Mouse (Mus musculus): ENCODE results near the gene Taar2. TPM values are rescaled to one million over a fixed set of nuclear protein-coding genes. Genes with fewer than 3 reads are reported as not detected.

The Taar2 gene
- total RNA-seq (2023), result not detected in 2 replicates

DNA sequence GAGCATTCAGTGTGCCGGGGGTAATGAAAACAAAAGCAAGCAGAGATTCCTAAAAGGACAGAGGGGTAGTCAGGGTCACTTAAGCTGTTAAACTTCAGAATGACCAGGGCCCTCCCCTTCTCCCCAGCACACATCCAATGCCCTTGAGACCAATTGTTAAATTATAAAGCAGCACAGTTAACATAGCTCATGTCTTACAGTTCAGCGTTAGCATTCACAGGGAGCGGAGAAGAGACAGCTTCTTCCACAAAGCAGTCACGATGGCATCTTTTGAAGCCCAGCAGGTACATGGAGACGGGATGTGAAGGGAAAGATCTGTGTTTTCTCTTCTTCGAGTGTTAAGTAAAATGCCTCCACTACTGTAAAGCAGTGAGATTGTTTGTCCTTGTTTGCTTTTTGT lies at the start of gene Taar2:
Gene Taar2, plus strand, starts transcription at position 261 of the 400 bp plus-strand sequence.

DNA sequence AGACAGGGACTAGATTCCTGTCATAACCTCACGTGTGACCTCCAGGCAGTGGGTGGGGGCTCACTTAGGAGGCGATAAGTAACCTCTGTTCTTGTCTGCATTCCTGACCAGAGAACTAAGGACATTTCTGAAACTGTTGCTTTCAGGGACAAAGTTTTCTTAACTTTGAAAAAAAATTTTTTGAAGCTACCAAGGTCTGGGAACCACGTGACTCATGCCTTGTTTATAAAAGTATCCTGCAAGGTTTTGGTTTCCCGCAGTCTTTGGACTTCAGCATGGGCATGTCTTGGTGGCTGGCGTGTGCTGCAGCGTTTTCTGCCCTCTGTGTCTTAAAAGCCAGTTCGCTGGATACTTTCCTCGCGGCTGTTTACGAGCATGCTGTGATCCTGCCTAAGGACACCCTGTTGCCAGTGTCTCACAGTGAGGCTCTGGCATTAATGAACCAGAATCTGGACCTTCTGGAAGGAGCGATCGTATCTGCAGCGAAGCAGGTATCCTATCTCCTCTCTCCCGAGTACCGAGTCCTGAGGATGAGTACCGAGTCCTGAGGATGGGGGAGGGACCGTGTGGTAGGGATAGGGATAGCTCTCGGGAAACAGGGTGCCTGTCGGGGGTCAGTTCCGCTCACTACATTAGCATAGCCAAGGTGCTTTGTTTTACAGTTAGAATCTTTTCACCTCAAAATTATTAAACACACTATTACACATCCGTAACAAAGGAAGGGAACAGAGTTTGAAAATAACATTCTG lies 43.6 kb upstream of the Taar2 start, which contains the start of gene Vnn1:
Gene Vnn1, plus strand, starts transcription at position 88 of the 749 bp plus-strand sequence.

DNA sequence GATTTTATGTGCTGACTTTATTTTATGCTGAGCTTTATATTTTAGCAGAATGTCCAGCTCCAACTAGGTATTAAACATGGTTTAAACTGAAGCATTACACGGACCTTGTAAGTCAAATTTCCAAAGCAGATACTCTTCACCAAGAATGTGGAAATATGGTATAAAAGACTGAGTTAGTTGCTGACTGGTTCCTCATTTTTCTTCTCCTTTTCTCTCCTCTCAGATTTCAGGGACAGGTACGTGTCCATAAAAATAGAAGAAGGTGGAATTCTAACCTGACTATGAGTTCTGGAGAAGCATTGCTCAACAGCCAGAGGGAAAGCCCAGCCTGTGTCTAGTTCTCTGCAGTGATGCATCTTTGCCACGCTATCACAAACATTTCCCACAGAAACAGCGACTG lies 18.3 kb upstream of the Taar2 start, which contains the start of gene Taar1:
Gene Taar1, plus strand, starts transcription at position 301 of the 400 bp plus-strand sequence.

DNA sequence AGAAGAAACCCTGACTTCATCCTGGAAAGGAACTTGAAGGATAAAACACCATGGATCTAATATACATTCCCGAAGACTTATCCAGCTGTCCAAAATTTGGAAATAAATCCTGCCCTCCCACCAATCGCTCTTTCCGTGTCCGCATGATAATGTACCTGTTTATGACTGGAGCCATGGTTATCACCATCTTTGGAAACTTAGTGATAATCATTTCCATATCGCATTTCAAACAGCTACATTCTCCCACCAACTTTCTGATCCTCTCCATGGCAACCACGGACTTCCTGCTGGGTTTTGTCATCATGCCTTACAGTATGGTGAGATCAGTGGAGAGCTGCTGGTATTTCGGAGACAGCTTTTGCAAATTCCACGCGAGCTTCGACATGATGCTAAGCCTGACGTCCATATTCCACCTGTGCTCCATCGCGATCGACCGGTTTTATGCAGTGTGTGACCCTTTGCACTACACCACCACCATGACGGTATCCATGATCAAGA lies 11.2 kb downstream of the Taar2 start, which contains the start of gene Taar3:
Gene Taar3, plus strand, starts transcription at position 51 of the 498 bp plus-strand sequence.

DNA sequence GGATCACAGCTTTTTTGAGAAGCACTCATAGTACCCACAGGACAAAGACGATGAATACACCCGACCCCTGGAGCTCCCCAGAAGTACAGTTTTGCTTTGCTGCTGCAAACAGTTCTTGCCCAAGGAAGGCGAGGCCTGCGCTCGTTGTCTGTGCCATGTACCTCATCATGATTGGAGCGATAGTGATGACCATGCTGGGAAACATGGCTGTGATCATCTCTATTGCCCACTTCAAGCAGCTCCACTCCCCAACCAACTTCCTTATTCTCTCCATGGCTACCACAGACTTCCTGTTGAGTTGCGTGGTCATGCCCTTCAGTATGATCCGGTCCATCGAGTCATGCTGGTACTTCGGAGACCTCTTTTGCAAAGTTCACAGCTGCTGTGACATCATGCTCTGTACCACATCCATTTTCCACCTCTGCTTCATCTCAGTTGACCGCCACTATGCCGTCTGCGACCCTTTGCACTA lies 22.1 kb downstream of the Taar2 start, which contains the start of gene Taar4:
Gene Taar4, plus strand, starts transcription at position 51 of the 472 bp plus-strand sequence.

DNA sequence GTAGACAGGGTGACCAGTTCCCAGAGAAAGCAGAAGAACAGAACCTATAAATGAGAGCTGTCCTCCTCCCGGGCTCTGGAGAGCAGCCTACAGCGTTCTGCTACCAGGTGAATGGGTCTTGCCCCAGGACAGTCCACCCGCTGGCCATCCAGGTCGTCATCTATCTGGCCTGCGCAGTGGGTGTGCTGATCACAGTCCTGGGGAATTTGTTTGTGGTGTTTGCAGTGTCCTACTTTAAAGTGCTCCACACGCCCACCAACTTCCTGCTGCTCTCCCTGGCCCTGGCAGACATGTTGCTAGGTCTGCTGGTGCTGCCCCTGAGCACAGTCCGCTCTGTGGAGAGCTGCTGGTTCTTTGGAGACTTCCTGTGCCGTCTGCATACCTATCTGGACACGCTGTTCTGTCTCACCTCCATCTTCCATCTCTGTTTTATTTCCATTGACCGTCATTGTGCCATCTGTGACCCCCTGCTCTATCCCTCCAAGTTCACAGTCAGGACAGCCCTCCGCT lies 32.3 kb downstream of the Taar2 start, which contains the start of gene Taar5:
Gene Taar5, plus strand, starts transcription at position 51 of the 510 bp plus-strand sequence.

DNA sequence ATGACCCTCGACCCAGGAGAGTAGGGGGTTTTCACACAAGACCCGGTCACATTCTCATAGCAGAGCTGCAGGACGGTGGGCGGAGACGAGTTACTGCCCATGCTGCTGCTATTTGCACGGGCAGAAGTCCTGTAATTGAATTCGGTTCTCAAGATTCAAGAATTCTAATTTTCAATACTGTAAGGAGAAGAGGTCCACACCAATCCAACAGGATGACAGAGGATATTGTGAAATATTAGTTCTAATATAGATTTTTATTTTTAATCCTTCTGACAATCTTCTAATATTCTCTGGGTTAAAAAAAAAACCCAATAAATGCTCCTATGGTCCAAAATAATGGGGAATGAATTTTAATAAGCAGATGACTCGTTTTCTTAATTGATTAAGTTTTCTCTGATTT lies 47.2 kb downstream of the Taar2 start, which contains the start of gene Taar6:
Gene Taar6, minus strand, starts transcription at position 101 of the 400 bp plus-strand sequence.

Other genes starting within 250 kb of the Taar2 start
- gene Rps12, start 151.3 kb upstream of the Taar2 start, total RNA-seq (2023), result 294 and 605 TPM in 2 replicates
- not detected in 2 replicates for gene Slc18b1, start 141.6 kb upstream of the Taar2 start, total RNA-seq (2023)
- gene Vnn3, start 87.1 kb upstream of the Taar2 start, total RNA-seq (2023), result 42.8 and 50.9 TPM in 2 replicates
- gene Vnn1, start 43.9 kb upstream of the Taar2 start, total RNA-seq (2023), result not detected in 2 replicates
- not detected in 2 replicates for gene Taar1, start 18.2 kb upstream of the Taar2 start, total RNA-seq (2023)
- not detected in 2 replicates for gene Taar3, start 11.0 kb downstream of the Taar2 start, total RNA-seq (2023)
- gene Taar4, start 21.9 kb downstream of the Taar2 start, total RNA-seq (2023), result not detected in 2 replicates
- gene Taar5, start 32.1 kb downstream of the Taar2 start, total RNA-seq (2023), result not detected in 2 replicates
- not detected in 2 replicates for gene Taar6, start 47.1 kb downstream of the Taar2 start, total RNA-seq (2023)
- gene Taar7a, start 54.9 kb downstream of the Taar2 start, total RNA-seq (2023), result not detected in 2 replicates
- gene Taar7b, start 61.4 kb downstream of the Taar2 start, total RNA-seq (2023), result not detected in 2 replicates
- not detected in 2 replicates for gene Taar7d, start 88.7 kb downstream of the Taar2 start, total RNA-seq (2023)
- not detected in 2 replicates for gene Taar7e, start 99.0 kb downstream of the Taar2 start, total RNA-seq (2023)
- not detected in 2 replicates for gene Taar7f, start 110.9 kb downstream of the Taar2 start, total RNA-seq (2023)
- not detected in 2 replicates for gene Taar8a, start 137.9 kb downstream of the Taar2 start, total RNA-seq (2023)
- not detected in 2 replicates for gene Taar8b, start 153.7 kb downstream of the Taar2 start, total RNA-seq (2023)
- not detected in 2 replicates for gene Taar8c, start 163.3 kb downstream of the Taar2 start, total RNA-seq (2023)
- not detected in 2 replicates for gene Taar9, start 171.0 kb downstream of the Taar2 start, total RNA-seq (2023)
- gene Stx7, start 210.7 kb downstream of the Taar2 start, total RNA-seq (2023), result 82.1 and 86.0 TPM in 2 replicates